Mouse (Mus musculus): ENCODE data around the gene Myo1b. TPM values are rescaled to one million over a fixed set of nuclear protein-coding genes. Genes with fewer than 3 reads are reported as not detected.
A peak's percentile ranks its signal among the peaks of the same experiment; 100 is the strongest.

Myo1b gene
- polyA plus RNA-seq, 1 experiment from 2014 or later = 117 TPM

DNA sequence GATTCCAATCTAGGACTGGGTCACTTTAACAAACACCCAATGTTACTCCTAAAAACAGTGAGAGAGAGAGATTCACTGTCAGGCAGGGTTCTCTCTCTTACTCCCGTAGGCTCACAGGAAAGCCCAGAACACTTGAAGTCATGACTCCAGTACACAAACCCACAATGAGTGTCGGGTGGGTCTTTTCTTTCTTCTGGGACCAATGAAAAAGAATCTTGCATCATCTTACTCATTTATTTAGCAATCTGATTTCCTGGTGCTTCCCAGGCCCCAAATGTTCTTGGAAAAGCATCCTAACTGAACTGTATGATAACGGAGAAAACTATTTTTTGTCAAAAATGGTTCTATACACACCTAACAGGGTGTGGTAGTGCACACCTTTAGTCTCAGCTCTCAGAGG, 1.8 kb downstream of the Myo1b start:
- Histone ChIP-seq H3K36me3 (ENCODE audit: insufficient read depth) (peaks cover 6% of the 10 kb centered on the region; the same call in 1 of the 2 replicates), H3K9ac (no peak overlapping the region), H3K27me3 (ENCODE audit: insufficient read depth, low read length) (no peaks in the 10 kb centered on the region), H3K9me3 (ENCODE audit: low read depth, low read length) (no peaks in the 10 kb centered on the region), H3K4me1 (ENCODE audit: insufficient read depth) (peaks cover 27% of the 10 kb centered on the region), H3K27ac (ENCODE audit: low read depth) (no peak overlapping the region), H3K4me2 (peak overlapping the region; percentile 64), H3K4me3 (ENCODE audit: low read depth, low read length) (peak overlapping the region; percentile 88)
- whole genome bisulfite sequencing = 53% methylated on average over 3 of the region's 3 CpGs
- ATAC-seq (ENCODE audit: insufficient read depth) = no peak
- no peak for TF ChIP-seq CTCF (IDR thresholded peaks at IDR 0.05; ENCODE audit: low read depth)
- DNase-seq = no peak

DNA sequence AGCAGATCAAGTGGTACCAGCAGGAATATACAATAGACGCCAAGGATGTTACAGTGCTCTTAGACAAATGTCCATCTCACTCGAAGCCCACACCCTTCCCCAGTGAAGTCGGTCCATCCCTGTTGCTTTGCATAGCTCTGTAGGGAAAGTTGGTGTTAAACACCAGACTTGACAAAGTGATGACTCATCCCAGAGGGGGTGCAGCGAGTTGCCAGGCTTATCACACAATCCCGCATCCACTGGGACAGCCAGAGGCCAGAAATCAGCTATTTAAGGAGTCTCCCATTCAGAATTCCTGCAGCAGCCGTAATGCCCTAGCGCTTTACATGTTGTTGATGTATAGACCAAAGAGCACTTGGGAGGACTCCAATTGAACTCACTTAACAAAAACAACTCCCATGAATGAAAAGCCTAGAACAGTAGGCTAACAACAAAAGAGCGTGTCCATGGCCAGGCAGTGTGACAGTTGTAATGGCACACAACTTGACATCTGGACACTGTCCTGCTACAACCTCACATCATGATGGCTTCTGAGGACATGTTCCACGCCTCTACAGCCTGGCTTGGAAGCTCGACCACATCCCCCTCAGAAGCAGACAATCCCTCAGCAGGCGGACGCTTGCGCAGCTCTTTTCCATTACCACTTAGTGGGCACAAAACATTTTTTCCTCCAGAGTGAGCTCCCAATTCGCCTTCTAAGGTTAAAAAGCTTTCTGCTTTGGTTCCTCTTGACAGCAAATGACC, 2.6 kb downstream of the Myo1b start:
- H3K4me2 ChIP-seq = peak overlapping the region; percentile 64

DNA sequence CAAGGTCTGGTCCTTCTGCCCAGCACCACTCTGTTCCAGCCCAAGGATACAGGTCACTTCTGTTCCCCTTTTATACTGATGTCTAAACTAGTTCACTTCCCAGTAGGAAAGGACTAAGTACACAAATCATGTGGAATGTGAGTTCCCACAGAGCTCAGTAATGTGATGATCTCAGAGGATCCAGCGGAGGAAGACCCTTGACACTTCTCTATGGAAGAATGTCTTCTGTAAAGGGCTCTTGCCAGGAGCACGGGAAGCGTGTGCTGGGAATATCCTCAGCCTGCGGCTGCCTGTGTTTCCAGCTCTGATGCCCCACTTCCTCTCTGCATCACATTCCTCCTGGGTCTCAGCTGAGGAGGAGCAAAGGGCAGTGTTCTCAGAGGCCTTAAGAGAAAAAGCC, 4.5 kb downstream of the Myo1b start:
- Histone ChIP-seq H3K4me3 (ENCODE audit: low read depth, low read length) (no peak overlapping the region), H3K4me2 (no peak overlapping the region), H3K27me3 (ENCODE audit: insufficient read depth, low read length) (no peaks in the 10 kb centered on the region), H3K36me3 (ENCODE audit: insufficient read depth) (peaks cover 6% of the 10 kb centered on the region; the same call in 1 of the 2 replicates), H3K9me3 (ENCODE audit: low read depth, low read length) (no peaks in the 10 kb centered on the region), H3K27ac (ENCODE audit: low read depth) (no peak overlapping the region), H3K4me1 (ENCODE audit: insufficient read depth) (peaks cover 35% of the 10 kb centered on the region), H3K9ac (no peak overlapping the region)
- no peak for TF ChIP-seq CTCF (IDR thresholded peaks at IDR 0.05; ENCODE audit: low read depth)
- peak; percentile 71 for DNase-seq
- WGBS = 28% methylated on average over 4 of the region's 4 CpGs
- ATAC-seq (ENCODE audit: insufficient read depth) = no peak

More for the DNA sequence above, 2.6 kb downstream of the Myo1b start:
- H3K9me3 ChIP-seq (ENCODE audit: low read depth, low read length) = no peaks in the 10 kb centered on the region
- peaks cover 33% of the 10 kb centered on the region for H3K4me1 ChIP-seq (ENCODE audit: insufficient read depth)
- H3K9ac ChIP-seq = no peak overlapping the region
- ATAC-seq (ENCODE audit: insufficient read depth) = peak; percentile 35
- peak overlapping the region; percentile 3; the same call in 1 of the 2 replicates for H3K4me3 ChIP-seq (ENCODE audit: low read depth, low read length)
- no peaks in the 10 kb centered on the region for H3K27me3 ChIP-seq (ENCODE audit: insufficient read depth, low read length)
- peaks cover 6% of the 10 kb centered on the region; the same call in 1 of the 2 replicates for H3K36me3 ChIP-seq (ENCODE audit: insufficient read depth)
- peak; percentile 83 for DNase-seq
- 35% methylated on average over 14 of the region's 14 CpGs for WGBS
- no peak for TF ChIP-seq CTCF (IDR thresholded peaks at IDR 0.05; ENCODE audit: low read depth)
- H3K27ac ChIP-seq (ENCODE audit: low read depth) = peak overlapping the region; percentile 55

DNA sequence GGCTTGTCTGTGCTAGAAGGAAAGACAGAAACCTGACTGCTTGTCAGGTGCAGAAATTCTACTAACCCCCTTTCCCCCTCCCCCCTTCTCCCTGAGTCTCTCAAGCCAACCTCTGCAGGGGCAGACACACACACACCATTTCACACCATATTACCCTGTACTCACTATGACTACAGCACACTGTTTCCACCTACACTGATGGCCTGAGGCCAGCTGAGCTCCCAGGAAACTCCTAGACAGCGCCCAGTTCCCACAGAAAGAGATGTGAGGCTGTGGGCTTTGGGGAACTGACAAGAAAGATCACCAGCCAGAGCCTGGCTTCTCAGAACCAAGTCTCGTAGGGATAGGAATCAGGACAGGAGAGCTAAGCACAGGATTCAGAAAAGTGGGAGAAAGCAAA, 6.7 kb downstream of the Myo1b start:
- ATAC-seq (ENCODE audit: insufficient read depth) (no peak), DNase-seq (no peak)
- WGBS = 68% methylated on average over 2 of the region's 2 CpGs
- H3K9ac ChIP-seq = no peak overlapping the region
- peaks cover 35% of the 10 kb centered on the region for H3K4me1 ChIP-seq (ENCODE audit: insufficient read depth)
- no peak overlapping the region for H3K4me2 ChIP-seq
- no peak overlapping the region for H3K27ac ChIP-seq (ENCODE audit: low read depth)
- H3K4me3 ChIP-seq (ENCODE audit: low read depth, low read length) = no peak overlapping the region
- no peaks in the 10 kb centered on the region for H3K9me3 ChIP-seq (ENCODE audit: low read depth, low read length)
- peaks cover 6% of the 10 kb centered on the region; the same call in 1 of the 2 replicates for H3K36me3 ChIP-seq (ENCODE audit: insufficient read depth)
- no peak for TF ChIP-seq CTCF (IDR thresholded peaks at IDR 0.05; ENCODE audit: low read depth)
- no peaks in the 10 kb centered on the region for H3K27me3 ChIP-seq (ENCODE audit: insufficient read depth, low read length)

DNA sequence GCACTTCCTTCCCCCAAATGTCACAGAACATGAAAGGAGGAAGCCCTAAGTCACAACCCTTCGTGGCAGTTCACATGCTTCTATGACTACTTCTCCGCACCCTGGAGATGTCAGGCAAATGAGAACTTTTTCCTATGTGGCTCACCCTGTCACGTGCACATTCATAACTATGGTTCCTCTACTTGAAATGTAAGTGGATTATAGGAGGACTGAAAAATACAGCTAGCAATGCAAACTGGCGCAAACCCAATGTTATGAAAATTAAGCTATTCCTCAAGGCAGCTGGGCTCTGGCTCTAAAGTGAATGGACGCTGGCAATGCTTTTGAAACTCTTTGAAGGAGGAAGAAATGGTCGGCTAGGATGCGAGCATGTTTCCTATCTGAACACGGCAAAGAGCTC, 8.1 kb downstream of the Myo1b start:
- H3K9me3 ChIP-seq (ENCODE audit: low read depth, low read length) = no peaks in the 10 kb centered on the region
- H3K9ac ChIP-seq = no peak overlapping the region
- WGBS = 28% methylated on average over 8 of the region's 8 CpGs
- TF ChIP-seq CTCF (IDR thresholded peaks at IDR 0.05; ENCODE audit: low read depth) = no peak
- H3K4me3 ChIP-seq (ENCODE audit: low read depth, low read length) = no peak overlapping the region
- no peak overlapping the region for H3K27ac ChIP-seq (ENCODE audit: low read depth)
- H3K4me2 ChIP-seq = no peak overlapping the region
- H3K27me3 ChIP-seq (ENCODE audit: insufficient read depth, low read length) = no peaks in the 10 kb centered on the region
- peaks cover 6% of the 10 kb centered on the region; the same call in 1 of the 2 replicates for H3K36me3 ChIP-seq (ENCODE audit: insufficient read depth)
- H3K4me1 ChIP-seq (ENCODE audit: insufficient read depth) = peaks cover 24% of the 10 kb centered on the region
- no peak for ATAC-seq (ENCODE audit: insufficient read depth)
- DNase-seq = peak; percentile 73

DNA sequence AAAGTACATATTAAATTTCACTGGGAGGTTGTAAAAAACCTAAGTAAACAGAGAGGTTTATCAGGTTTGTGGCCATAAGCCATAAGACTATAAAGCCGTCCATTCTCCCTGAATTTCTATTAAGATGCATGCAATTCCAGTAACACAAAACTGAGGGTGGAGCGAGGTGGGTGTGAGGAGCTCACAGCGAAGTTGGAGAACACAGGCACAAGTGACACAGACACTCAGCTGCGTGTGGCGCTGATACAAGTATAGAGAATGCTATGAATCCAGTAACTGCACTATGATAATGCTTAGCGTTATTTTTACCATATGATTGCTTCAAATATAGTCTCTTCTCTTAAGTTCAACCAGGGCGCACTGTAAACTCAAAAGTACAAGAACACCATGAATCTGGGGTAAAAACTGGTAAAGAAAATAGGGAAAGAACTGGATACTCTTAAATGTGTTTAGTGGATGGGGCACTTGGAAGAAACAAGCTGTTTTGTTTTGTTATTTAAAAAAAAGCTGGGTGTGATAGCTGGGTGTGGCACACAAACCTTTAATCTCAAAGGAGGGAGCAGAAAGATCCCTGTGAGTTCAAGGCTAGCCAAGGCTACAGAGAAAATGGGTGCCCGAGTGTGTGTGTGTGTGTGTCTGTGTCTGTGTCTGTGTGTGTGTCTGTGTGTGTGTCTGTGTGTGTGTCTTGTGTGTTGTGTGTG, 9.5 kb downstream of the Myo1b start:
- H3K27ac ChIP-seq (ENCODE audit: low read depth) = no peak overlapping the region
- H3K4me2 ChIP-seq = no peak overlapping the region
- H3K27me3 ChIP-seq (ENCODE audit: insufficient read depth, low read length) = no peaks in the 10 kb centered on the region
- peaks cover 13% of the 10 kb centered on the region for H3K4me1 ChIP-seq (ENCODE audit: insufficient read depth)
- no peak overlapping the region for H3K4me3 ChIP-seq (ENCODE audit: low read depth, low read length)
- DNase-seq = no peak
- ATAC-seq (ENCODE audit: insufficient read depth) = no peak
- peaks cover 6% of the 10 kb centered on the region; the same call in 1 of the 2 replicates for H3K36me3 ChIP-seq (ENCODE audit: insufficient read depth)
- no peak overlapping the region for H3K9ac ChIP-seq
- 85% methylated on average over 8 of the region's 8 CpGs for WGBS
- TF ChIP-seq CTCF (IDR thresholded peaks at IDR 0.05; ENCODE audit: low read depth) = no peak
- H3K9me3 ChIP-seq (ENCODE audit: low read depth, low read length) = no peaks in the 10 kb centered on the region

DNA sequence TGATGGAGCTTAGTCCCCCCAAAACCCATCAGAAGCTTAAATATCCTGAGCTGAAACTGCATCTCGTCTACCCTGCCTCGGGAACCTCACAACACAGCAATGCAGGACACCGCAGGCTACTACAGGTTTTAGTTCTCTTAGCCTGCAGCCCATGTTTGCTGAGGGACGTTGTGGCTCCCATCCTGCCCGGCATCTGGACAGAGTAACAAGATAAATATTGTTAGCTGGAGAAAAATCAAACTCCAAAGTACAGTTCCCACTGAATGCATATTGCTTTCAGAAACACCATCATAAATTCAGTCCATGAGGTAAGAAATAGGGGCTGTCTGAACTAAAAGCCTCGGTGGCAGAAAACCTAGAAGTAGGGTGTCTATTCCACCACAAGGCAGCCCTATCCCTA, 10.8 kb downstream of the Myo1b start:
- Histone ChIP-seq H3K27ac (ENCODE audit: low read depth) (no peak overlapping the region), H3K4me2 (no peak overlapping the region), H3K4me3 (ENCODE audit: low read depth, low read length) (no peak overlapping the region), H3K27me3 (ENCODE audit: insufficient read depth, low read length) (no peaks in the 10 kb centered on the region), H3K4me1 (ENCODE audit: insufficient read depth) (peaks cover 13% of the 10 kb centered on the region), H3K36me3 (ENCODE audit: insufficient read depth) (no peaks in the 10 kb centered on the region; the same call in 1 of the 2 replicates), H3K9me3 (ENCODE audit: low read depth, low read length) (no peaks in the 10 kb centered on the region), H3K9ac (no peak overlapping the region)
- ATAC-seq (ENCODE audit: insufficient read depth) = no peak
- WGBS = 73% methylated on average over 6 of the region's 6 CpGs
- TF ChIP-seq CTCF (IDR thresholded peaks at IDR 0.05; ENCODE audit: low read depth) = no peak
- no peak for DNase-seq
